Mouse (Mus musculus): Measurements from ENCODE around the gene Amhr2.
A peak's percentile ranks its signal among the peaks of the same experiment; 100 is the strongest.

DNA sequence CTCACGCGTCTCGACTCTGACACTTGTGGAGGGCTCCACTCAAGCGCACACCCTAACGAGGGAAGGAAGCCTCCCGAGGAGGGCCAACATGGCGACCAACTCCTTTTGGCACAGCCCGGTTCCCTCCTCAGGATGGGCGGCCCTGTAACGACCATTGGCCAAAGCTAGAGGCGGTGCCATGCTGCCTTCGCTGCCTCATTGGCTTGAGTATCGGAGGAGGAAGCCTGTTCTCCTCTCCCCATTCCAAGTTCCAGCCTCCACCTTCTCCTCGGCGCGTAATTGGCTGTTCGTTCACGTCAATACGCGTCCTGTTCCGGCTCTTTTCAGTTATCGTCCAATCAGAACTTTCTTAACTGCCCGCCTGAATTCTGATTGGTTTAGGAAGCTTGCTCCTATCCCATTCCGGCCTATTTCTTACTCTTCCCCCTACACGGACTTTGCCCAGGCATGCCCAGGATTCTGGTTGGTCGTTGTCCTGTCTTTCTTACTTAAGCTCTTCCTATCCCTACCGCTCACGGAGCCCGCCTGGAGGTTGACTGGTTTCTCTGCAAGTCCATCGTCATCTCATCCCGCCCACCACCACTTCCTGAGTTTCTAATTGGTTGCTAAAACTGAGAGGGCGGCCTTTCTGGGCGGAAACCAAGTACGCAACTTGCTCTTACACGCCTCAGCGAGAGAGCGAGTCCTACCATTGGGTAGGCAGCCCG lies 39.5 kb upstream of the Amhr2 start, which contains the start of gene Sp1:
- TF ChIP-seq CTCF (IDR thresholded peaks at IDR 0.05; ENCODE audit: insufficient read depth, low read depth, low read length) (no peak), POLR2A (IDR thresholded peaks at IDR 0.05; ENCODE audit: insufficient read depth, low read depth, low read length) (peak; percentile 95)

Data from olfactory bulb, adult 2 months (tissue).